Mouse (Mus musculus) right cerebral cortex, postnatal 4 days (tissue): ENCODE measurements around the gene Orai3.

Experiments
- DNase-seq: peaks from one replicate; pipeline ENCODE4 v3.0.0-alpha.2; 2022

Gene Orai3

GRCm38 (mm10) chr7:127800435-127801009, 30.9 kb downstream of the Orai3 start, which contains the start of gene Hsd3b7:
TSS of gene Hsd3b7 (plus strand) at chr7:127800604.
- peak; percentile 90 for DNase-seq

DNA sequence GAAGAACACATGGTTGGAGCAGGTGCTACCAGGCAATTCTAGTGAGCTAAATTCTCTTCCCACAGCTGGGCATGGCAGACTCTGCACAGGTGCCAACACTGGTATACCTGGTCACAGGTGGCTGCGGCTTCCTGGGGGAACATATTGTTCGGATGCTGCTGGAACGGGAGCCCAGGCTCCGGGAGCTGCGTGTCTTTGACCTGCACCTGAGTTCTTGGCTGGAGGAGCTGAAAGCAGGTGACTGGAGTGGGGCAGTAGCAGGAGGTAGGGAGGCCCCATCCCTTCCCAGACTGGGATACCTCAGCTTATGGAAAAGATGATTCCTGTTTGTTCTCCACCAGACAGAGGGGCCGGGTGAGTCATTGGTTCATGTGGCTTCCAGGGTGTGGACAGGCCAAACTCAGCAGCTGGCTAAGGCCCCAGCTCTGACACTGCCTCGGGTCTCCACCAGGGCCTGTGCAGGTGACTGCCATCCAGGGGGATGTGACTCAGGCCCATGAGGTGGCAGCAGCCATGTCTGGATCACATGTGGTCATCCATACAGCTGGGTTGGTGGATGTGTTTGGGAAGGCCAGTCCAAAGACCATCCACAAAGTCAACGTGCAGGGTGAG, 31.5 kb downstream of the Orai3 start:
- no peak for DNase-seq

- DNase-seq, result no peak
Measured at GRCm38 (mm10) chr7:127802313-127802712, 32.7 kb downstream of the Orai3 start.

DNA sequence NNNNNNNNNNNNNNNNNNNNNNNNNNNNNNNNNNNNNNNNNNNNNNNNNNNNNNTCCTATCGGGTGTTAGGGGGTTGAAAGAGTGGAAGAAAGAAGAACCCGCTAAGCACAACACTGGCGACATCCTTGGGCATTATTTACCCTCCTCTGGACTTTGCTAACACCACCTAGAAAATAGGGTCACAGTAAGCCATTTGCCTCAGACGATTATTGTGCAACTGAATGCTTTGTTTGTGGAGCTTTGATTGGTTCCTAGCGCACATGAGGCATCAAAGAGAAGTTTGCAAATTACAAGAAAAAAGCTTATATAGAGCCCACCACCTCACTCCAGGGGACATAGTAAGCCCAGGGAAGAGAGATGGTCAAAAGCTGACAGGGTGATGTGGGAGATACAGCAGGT, 39.2 kb downstream of the Orai3 start:
- DNase-seq, result no peak

- DNase-seq, result no peak
Measured at GRCm38 (mm10) chr7:127809846-127810245, 40.2 kb downstream of the Orai3 start.

GRCm38 (mm10) chr7:127810650-127811049, 41.0 kb downstream of the Orai3 start:
- DNase-seq, result no peak

DNA sequence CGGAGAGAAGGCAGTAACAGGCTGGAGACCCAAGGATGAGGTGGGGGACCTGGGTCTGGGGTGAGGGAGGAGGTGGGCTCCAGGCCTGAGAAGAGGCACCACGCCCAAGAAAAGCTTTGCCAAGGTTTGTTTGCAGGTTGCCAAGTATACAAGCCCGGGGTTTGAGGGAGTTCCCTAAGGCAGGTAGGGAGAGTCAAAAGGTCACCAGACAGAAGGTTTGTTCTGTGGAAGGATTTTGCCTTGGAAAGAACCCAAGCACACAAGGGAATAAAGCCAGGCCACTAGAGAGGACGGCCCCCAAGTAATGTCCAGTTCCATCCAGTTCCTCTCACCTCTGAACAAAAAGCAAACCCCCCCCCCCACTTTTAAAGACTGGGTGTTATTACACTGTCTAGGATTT, 41.6 kb downstream of the Orai3 start:
- DNase-seq, result no peak

DNA sequence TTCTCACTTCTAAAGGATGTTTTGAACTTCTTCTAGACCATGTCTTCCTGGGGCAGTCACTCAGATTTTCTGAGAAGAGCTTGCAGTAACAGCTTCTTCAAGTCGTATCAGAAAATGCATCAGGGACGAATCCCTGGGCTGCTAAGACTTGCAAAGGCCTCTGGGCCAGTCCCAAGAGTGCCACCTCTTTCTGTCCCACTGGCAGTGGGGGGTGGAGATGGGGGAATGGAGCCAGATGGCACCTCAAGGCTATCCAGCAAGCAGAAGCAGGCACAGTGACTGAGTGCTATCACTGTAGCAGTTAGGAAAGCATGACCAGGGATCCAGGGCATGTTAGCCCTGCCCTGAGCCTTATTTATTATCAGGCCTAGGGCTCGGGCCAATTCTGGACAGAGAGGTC, 42.7 kb downstream of the Orai3 start:
- no peak for DNase-seq

DNA sequence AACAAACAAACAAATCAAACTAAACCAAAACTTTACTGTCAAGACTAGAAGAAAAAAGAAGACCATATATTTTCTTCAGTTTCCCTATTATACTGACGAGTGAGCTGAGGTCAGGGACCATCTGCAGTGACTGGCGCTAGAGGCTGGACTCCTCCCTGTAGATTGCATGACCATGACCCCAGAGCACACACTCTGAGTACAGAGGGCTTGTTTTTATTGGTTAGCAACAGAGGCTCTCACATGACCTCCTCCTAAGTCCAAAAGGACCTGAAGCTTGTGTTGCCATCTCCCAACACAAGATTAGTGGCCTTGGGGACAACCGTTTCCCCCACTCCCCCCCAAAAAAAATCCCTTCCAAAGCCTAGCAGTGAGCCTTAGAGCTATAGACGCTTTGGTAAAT, 44.2 kb downstream of the Orai3 start:
- DNase-seq, result no peak

- peak; percentile 66 for DNase-seq
Measured at GRCm38 (mm10) chr7:127814241-127814921, 44.8 kb downstream of the Orai3 start.

DNA sequence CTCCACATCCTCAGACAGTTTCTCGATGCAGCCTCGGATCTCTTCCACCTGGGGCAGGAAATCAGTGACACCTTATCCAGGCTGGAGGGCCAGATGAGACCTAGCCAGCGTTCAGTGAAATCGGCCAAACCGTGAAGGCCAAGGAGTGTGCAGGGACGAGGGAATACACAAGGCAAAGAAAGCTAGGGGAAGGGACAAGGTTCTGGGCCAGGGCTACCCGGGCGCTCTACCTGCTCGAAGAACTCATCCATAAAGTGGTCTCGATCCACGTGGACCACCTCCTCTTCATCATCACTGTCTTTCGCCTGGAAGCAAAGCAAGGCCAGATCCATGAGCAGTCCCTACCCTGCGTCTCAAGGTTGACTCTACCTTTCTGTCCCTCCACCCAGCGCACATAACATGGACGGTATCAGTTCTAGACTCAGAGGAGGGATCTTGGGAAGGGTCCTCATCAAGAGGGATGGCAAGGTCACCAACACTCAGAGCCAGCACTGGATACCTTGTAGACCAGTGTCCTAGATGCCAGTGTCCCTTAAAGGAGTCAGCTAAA, 45.6 kb downstream of the Orai3 start:
- DNase-seq, result no peak

DNA sequence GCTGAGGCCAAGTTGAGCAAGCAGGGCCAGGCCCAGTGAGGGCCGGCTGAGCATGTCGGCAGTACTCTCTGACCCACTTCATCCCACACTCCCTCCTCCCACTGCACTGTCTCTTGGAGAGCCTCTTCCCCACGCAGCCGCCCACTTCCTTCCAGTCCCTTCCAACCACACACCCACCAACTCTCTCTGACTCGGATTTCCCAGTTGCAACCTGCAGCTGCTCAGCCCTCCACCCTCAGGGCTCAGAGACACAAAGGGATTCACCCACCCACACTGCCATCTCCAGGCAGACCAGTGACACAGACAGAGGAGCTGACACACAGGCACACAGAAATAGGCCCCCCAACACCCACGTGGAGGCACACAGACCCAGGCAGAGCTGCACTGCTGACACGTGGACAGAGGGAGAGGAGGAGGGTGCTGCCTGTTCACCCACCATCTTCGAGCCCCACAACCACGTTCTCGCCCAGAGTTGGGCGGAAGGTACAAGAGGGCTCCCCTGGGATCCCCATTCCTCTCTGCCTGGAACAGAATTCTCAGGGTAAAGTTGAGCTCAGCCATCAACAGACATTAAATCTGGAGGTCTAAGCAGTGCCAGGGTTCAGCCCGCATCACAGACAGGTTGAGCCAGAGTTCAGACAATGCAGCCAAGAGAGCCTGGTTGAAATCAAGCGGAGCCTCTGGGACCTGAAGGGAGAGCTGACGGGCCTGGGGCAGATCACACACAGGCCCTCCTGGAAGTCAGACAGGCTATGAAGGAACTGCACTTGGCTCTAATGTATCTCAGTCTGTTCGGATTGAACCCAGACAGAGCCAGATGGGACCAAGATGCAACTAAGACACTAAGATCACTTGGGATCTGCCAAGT, 46.6 kb downstream of the Orai3 start:
- no peak for DNase-seq

DNA sequence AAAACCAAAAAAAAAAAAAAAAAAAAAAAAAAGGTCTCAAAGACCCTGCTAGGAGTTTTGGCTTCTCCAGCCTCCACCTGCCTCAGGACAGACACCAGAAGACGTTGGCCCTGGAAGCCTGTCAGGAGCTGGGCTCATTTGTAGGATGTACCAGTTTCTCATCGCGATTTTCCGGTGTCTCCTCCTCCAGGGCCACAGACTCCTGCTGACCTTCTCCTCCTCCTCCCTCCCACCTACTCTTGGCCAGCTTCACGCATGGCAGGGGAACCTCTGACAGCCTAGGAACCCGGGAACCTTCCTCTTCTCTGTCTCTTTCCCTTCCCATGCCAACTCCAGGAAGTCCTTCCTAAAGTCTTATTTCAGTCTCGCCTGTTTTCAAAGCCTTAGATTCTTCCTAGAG, 47.4 kb downstream of the Orai3 start:
- no peak for DNase-seq

DNA sequence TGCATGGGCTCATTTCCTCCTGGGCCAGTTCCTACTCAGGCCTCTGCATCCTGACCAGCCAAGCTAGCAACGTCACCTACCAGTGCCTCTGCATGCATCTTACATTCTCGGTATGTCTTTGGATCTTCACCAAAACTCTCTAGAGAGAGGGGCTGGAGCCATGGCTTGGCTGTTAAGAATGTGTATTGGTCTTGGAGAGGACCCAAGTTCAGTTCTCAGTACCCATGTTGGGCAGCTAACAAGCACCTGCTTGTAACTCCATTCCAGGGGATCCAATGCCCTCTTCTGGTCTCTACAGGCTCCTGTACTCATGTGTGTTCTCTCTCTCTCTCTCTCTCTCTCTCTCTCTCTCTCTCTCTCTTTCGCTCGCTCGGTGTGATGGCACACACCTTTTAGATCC, 48.2 kb downstream of the Orai3 start:
- DNase-seq, result no peak

GRCm38 (mm10) chr7:127820836-127821509, 51.4 kb downstream of the Orai3 start:
- no peak for DNase-seq

GRCm38 (mm10) chr7:127822494-127822893, 52.9 kb downstream of the Orai3 start:
- no peak for DNase-seq

DNA sequence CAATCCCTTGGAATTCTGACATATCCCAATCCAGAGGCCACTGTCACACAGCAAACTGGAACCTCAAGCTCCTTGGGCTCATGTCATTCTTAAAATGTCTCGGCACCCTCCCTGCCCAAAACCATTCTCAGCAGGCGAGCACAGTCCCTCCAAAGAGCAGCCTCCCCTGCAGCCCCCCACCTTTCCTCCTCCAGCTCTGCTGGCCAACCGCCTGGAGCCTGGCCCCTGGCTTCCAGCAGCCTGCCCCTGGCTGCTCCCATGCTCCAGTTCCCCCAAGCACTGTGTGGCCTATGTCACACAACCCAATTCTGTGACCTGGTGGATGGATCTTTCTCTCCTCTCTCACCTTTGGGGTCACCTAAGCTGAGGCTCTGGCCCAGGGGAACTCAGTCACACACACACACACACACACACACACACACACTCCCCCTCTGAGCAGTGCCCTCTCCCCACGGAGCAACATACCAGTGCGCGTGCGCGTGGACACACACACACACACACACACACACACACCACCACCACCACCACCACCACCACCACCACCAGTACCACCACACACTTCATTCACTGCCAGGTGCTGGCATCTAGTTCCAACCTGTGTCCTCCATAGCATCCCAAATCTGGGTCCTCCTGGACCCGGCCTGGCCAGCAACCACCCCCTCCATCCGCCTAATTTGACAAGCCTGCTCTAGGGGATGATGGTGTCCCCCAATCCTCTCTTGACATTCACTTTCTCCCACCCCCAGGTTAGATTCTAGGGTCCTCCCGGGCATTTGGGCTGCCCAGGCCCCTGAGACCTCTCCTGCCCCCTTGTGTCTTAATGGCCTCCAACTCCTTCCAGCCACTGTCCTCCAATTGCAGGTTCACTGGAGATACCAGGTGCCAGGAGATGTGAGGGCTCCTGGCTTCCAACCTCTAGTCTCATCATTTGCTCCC, 53.9 kb downstream of the Orai3 start:
- DNase-seq, result no peak

DNA sequence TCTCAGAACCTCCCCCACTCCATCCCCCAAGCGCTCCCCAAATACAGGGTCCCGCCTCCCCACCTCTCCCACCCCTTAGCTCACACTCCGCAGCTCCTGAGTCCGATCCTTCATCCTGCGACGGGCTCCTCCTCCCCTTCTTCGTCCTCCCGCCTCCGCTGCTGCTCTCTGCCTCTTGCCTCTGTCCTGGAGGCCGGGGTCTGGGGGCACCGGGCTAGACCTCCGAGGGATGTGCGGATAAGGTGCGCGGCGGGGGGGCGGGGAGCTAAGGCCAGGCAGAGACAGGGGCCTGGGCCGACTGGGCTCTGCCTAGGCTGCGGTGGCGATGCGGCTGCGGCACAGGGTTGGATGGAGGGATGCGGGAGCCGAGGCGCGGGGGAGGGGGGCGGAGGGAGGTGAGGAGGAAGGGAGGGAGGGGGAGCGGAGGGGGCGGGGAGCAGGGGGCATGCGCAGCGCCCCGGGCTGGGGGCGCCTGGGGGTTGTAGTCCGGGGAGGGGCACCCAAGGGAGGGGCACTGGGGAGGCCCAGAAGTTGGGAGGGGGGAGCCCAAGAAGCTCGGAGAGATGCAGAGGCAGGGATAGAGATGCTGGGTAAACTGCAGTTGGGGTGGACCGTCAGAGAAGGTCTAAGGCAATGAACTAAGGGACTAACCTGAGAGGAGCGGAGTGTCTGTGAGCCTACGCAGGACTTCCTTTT, 54.7 kb downstream of the Orai3 start, which contains the start of the genes Stx4a and Stx1b:
TSS of gene Stx4a (plus strand) at position 119 of the 696 bp plus-strand sequence.
TSS of gene Stx1b (minus strand) at position 374 of the 696 bp plus-strand sequence.
- peak; percentile 94 for DNase-seq
